Mouse (Mus musculus): ENCODE measurements around the gene Olfr1290. TPM values are rescaled to one million over a fixed set of nuclear protein-coding genes. Genes with fewer than 3 reads are reported as not detected.

The Olfr1290 gene
- polyA plus RNA-seq, 2 experiments, result not detected

- Histone ChIP-seq H3K9ac (replicated peaks) (no peak within 1 kb of the TSS), H3K36me3 (replicated peaks; ENCODE audit: control insufficient read depth, insufficient read depth, low read depth) (no peaks in the 10 kb centered on the region), H3K4me1 (replicated peaks; ENCODE audit: control insufficient read depth in 2 of 2, insufficient read depth in 2 of 2, low read length in 1 of 2) (no peaks in the 10 kb centered on the region), H3K27ac (no peak within 1 kb of the TSS), H3K4me3 (ENCODE audit: insufficient read depth in 1 of 2, low read depth in 2 of 2, low read length in 2 of 2) (no peak within 1 kb of the TSS), H3K9me3 (ENCODE audit: control insufficient read depth, low read length) (no peaks in the 10 kb centered on the region), H3K27me3 (ENCODE audit: control insufficient read depth, insufficient read depth, low read length) (no peaks in the 10 kb centered on the region), H3K4me2 (ENCODE audit: low read depth) (no peak within 1 kb of the TSS)
- TF ChIP-seq EP300 (IDR thresholded peaks at IDR 0.05; ENCODE audit: low read depth) (no peak), CTCF (IDR thresholded peaks at IDR 0.05; ENCODE audit: low read depth) (no peak)
- ATAC-seq (ENCODE audit: insufficient read depth) (no peak), DNase-seq (ENCODE audit: low read depth in 3 of 3, low spot score in 3 of 3) (no peak)
- 46% methylated on average over 1 of the region's 1 CpGs for WGBS (ENCODE audit: insufficient replicate concordance)
Observed at GRCm38 (mm10) chr2:111480519-111480918, 13.1 kb downstream of the Olfr1290 start, which contains the start of gene Olfr1289. Olfr1289 (plus strand) TSS chr2:111480819.

GRCm38 (mm10) chr2:111473801-111474200, 19.8 kb downstream of the Olfr1290 start, which contains the start of gene Olfr1288:
Olfr1288 (plus strand) TSS chr2:111474101.
- no peak within 1 kb of the TSS for H3K4me3 ChIP-seq (ENCODE audit: insufficient read depth in 1 of 2, low read depth in 2 of 2, low read length in 2 of 2)
- no peak for DNase-seq (ENCODE audit: low read depth in 3 of 3, low spot score in 3 of 3)
- WGBS (ENCODE audit: insufficient replicate concordance), result 70% methylated on average over 1 of the region's 1 CpGs
- H3K27ac ChIP-seq, result no peak within 1 kb of the TSS
- no peaks in the 10 kb centered on the region for H3K9me3 ChIP-seq (ENCODE audit: control insufficient read depth, low read length)
- ATAC-seq (ENCODE audit: insufficient read depth), result no peak
- H3K36me3 ChIP-seq (replicated peaks; ENCODE audit: control insufficient read depth, insufficient read depth, low read depth), result no peaks in the 10 kb centered on the region
- H3K4me1 ChIP-seq (replicated peaks; ENCODE audit: control insufficient read depth in 2 of 2, insufficient read depth in 2 of 2, low read length in 1 of 2), result no peaks in the 10 kb centered on the region
- H3K9ac ChIP-seq (replicated peaks), result no peak within 1 kb of the TSS
- no peaks in the 10 kb centered on the region for H3K27me3 ChIP-seq (ENCODE audit: control insufficient read depth, insufficient read depth, low read length)
- H3K4me2 ChIP-seq (ENCODE audit: low read depth), result no peak within 1 kb of the TSS
- TF ChIP-seq EP300 (IDR thresholded peaks at IDR 0.05; ENCODE audit: low read depth) (no peak), CTCF (IDR thresholded peaks at IDR 0.05; ENCODE audit: low read depth) (no peak)

GRCm38 (mm10) chr2:111448842-111449241, 44.8 kb downstream of the Olfr1290 start, which contains the start of gene Olfr1287:
Olfr1287 (plus strand) TSS chr2:111449142.
- H3K9me3 ChIP-seq (ENCODE audit: control insufficient read depth, low read length), result no peaks in the 10 kb centered on the region
- 29% methylated on average over 1 of the region's 1 CpGs for WGBS (ENCODE audit: insufficient replicate concordance)
- H3K9ac ChIP-seq (replicated peaks), result no peak within 1 kb of the TSS
- no peaks in the 10 kb centered on the region for H3K36me3 ChIP-seq (replicated peaks; ENCODE audit: control insufficient read depth, insufficient read depth, low read depth)
- no peaks in the 10 kb centered on the region for H3K4me1 ChIP-seq (replicated peaks; ENCODE audit: control insufficient read depth in 2 of 2, insufficient read depth in 2 of 2, low read length in 1 of 2)
- no peaks in the 10 kb centered on the region for H3K27me3 ChIP-seq (ENCODE audit: control insufficient read depth, insufficient read depth, low read length)
- no peak within 1 kb of the TSS for H3K27ac ChIP-seq
- TF ChIP-seq EP300 (IDR thresholded peaks at IDR 0.05; ENCODE audit: low read depth) (no peak), CTCF (IDR thresholded peaks at IDR 0.05; ENCODE audit: low read depth) (no peak)
- H3K4me2 ChIP-seq (ENCODE audit: low read depth), result no peak within 1 kb of the TSS
- DNase-seq (ENCODE audit: low read depth in 3 of 3, low spot score in 3 of 3) (no peak), ATAC-seq (ENCODE audit: insufficient read depth) (no peak)
- H3K4me3 ChIP-seq (ENCODE audit: insufficient read depth in 1 of 2, low read depth in 2 of 2, low read length in 2 of 2), result no peak within 1 kb of the TSS

Other genes with a start within 250 kb of the Olfr1290 start
- gene Olfr1276, start 239.3 kb downstream of the Olfr1290 start, polyA plus RNA-seq (2012; rRNA removed), result not detected in 2 replicates
- not detected in 2 replicates for gene Olfr1276, start 239.3 kb downstream of the Olfr1290 start, polyA plus RNA-seq (2014; fragmentation: Nextera tagmentation; extraction: Ambion mirVana)
- gene Olfr1277, start 219.7 kb downstream of the Olfr1290 start, polyA plus RNA-seq (2012; rRNA removed), result not detected in 2 replicates
- not detected in 2 replicates for gene Olfr1277, start 219.7 kb downstream of the Olfr1290 start, polyA plus RNA-seq (2014; fragmentation: Nextera tagmentation; extraction: Ambion mirVana)
- gene Olfr1278, start 203.7 kb downstream of the Olfr1290 start, polyA plus RNA-seq (2012; rRNA removed), result not detected in 2 replicates
- gene Olfr1278, start 203.7 kb downstream of the Olfr1290 start, polyA plus RNA-seq (2014; fragmentation: Nextera tagmentation; extraction: Ambion mirVana), result not detected in 2 replicates
- gene Olfr1279, start 193.2 kb downstream of the Olfr1290 start, polyA plus RNA-seq (2012; rRNA removed), result not detected in 2 replicates
- not detected in 2 replicates for gene Olfr1279, start 193.2 kb downstream of the Olfr1290 start, polyA plus RNA-seq (2014; fragmentation: Nextera tagmentation; extraction: Ambion mirVana)
- not detected in 2 replicates for gene Olfr1280, start 179.8 kb downstream of the Olfr1290 start, polyA plus RNA-seq (2012; rRNA removed)
- not detected in 2 replicates for gene Olfr1280, start 179.8 kb downstream of the Olfr1290 start, polyA plus RNA-seq (2014; fragmentation: Nextera tagmentation; extraction: Ambion mirVana)
- not detected in 2 replicates for gene Olfr1281, start 167.3 kb downstream of the Olfr1290 start, polyA plus RNA-seq (2012; rRNA removed)
- gene Olfr1281, start 167.3 kb downstream of the Olfr1290 start, polyA plus RNA-seq (2014; fragmentation: Nextera tagmentation; extraction: Ambion mirVana), result not detected in 2 replicates
- not detected in 2 replicates for gene Olfr1282, start 157.8 kb downstream of the Olfr1290 start, polyA plus RNA-seq (2012; rRNA removed)
- gene Olfr1282, start 157.8 kb downstream of the Olfr1290 start, polyA plus RNA-seq (2014; fragmentation: Nextera tagmentation; extraction: Ambion mirVana), result not detected in 2 replicates
- gene Olfr1283, start 127.0 kb downstream of the Olfr1290 start, polyA plus RNA-seq (2012; rRNA removed), result not detected in 2 replicates
- gene Olfr1283, start 127.0 kb downstream of the Olfr1290 start, polyA plus RNA-seq (2014; fragmentation: Nextera tagmentation; extraction: Ambion mirVana), result not detected in 2 replicates
- not detected in 2 replicates for gene Olfr1284, start 118.3 kb downstream of the Olfr1290 start, polyA plus RNA-seq (2012; rRNA removed)
- not detected in 2 replicates for gene Olfr1284, start 118.3 kb downstream of the Olfr1290 start, polyA plus RNA-seq (2014; fragmentation: Nextera tagmentation; extraction: Ambion mirVana)
- gene Olfr1286, start 70.7 kb downstream of the Olfr1290 start, polyA plus RNA-seq (2012; rRNA removed), result not detected in 2 replicates
- not detected in 2 replicates for gene Olfr1286, start 70.7 kb downstream of the Olfr1290 start, polyA plus RNA-seq (2014; fragmentation: Nextera tagmentation; extraction: Ambion mirVana)
- gene Olfr1287, start 44.7 kb downstream of the Olfr1290 start, polyA plus RNA-seq (2012; rRNA removed), result not detected in 2 replicates
- not detected in 2 replicates for gene Olfr1287, start 44.7 kb downstream of the Olfr1290 start, polyA plus RNA-seq (2014; fragmentation: Nextera tagmentation; extraction: Ambion mirVana)
- not detected in 2 replicates for gene Olfr1288, start 19.7 kb downstream of the Olfr1290 start, polyA plus RNA-seq (2012; rRNA removed)
- not detected in 2 replicates for gene Olfr1288, start 19.7 kb downstream of the Olfr1290 start, polyA plus RNA-seq (2014; fragmentation: Nextera tagmentation; extraction: Ambion mirVana)
- gene Olfr1289, start 13.0 kb downstream of the Olfr1290 start, polyA plus RNA-seq (2012; rRNA removed), result not detected in 2 replicates
- gene Olfr1289, start 13.0 kb downstream of the Olfr1290 start, polyA plus RNA-seq (2014; fragmentation: Nextera tagmentation; extraction: Ambion mirVana), result not detected in 2 replicates
- gene Olfr1291-ps1, start 3.4 kb upstream of the Olfr1290 start, polyA plus RNA-seq (2012; rRNA removed), result not detected in 2 replicates
- not detected in 2 replicates for gene Olfr1291-ps1, start 3.4 kb upstream of the Olfr1290 start, polyA plus RNA-seq (2014; fragmentation: Nextera tagmentation; extraction: Ambion mirVana)
- gene Olfr1293-ps, start 31.4 kb upstream of the Olfr1290 start, polyA plus RNA-seq (2012; rRNA removed), result not detected in 2 replicates
- not detected in 2 replicates for gene Olfr1293-ps, start 31.4 kb upstream of the Olfr1290 start, polyA plus RNA-seq (2014; fragmentation: Nextera tagmentation; extraction: Ambion mirVana)
- gene Olfr1294, start 46.5 kb upstream of the Olfr1290 start, polyA plus RNA-seq (2012; rRNA removed), result not detected in 2 replicates
- gene Olfr1294, start 46.5 kb upstream of the Olfr1290 start, polyA plus RNA-seq (2014; fragmentation: Nextera tagmentation; extraction: Ambion mirVana), result not detected in 2 replicates
- not detected in 2 replicates for gene Olfr1295, start 75.9 kb upstream of the Olfr1290 start, polyA plus RNA-seq (2012; rRNA removed)
- gene Olfr1295, start 75.9 kb upstream of the Olfr1290 start, polyA plus RNA-seq (2014; fragmentation: Nextera tagmentation; extraction: Ambion mirVana), result not detected in 2 replicates
- gene Olfr1297, start 132.7 kb upstream of the Olfr1290 start, polyA plus RNA-seq (2012; rRNA removed), result not detected in 2 replicates
- not detected in 2 replicates for gene Olfr1297, start 132.7 kb upstream of the Olfr1290 start, polyA plus RNA-seq (2014; fragmentation: Nextera tagmentation; extraction: Ambion mirVana)
- gene Olfr1298, start 155.4 kb upstream of the Olfr1290 start, polyA plus RNA-seq (2012; rRNA removed), result not detected in 2 replicates
- gene Olfr1298, start 155.4 kb upstream of the Olfr1290 start, polyA plus RNA-seq (2014; fragmentation: Nextera tagmentation; extraction: Ambion mirVana), result not detected in 2 replicates
- gene Olfr1299, start 167.6 kb upstream of the Olfr1290 start, polyA plus RNA-seq (2012; rRNA removed), result not detected in 2 replicates
- not detected in 2 replicates for gene Olfr1299, start 167.6 kb upstream of the Olfr1290 start, polyA plus RNA-seq (2014; fragmentation: Nextera tagmentation; extraction: Ambion mirVana)